Mouse (Mus musculus) embryo, embryonic 10 days (tissue): ENCODE data around the gene Kcnq1.
A peak's percentile ranks its signal among the peaks of the same experiment; 100 is the strongest.

Experiments used
- DNase-seq: peaks from one replicate; pipeline ENCODE4 v3.0.0-alpha.2; 2015; ENCODE audit warnings: low spot score

Gene Kcnq1

DNA sequence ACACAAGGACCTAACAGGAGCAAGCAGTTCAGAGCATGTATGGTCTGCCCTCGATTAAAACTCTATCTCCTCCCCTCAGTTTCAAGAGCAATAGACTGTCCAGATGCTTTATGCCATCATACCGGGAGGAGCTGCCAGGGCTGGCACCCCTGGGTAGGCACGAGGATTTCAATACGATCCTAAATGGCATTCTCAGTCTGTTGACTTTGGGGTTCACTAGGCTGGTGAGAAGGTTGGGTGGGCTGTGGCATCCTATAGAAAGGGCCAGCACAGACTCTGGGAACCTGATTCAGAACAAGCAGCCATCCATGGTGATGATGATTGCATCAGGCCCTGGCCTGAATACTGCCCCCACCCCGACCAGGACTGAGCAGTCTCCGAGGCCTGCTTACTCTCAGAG is 79.3 kb downstream of the Kcnq1 start:
- DNase-seq: no peak

DNA sequence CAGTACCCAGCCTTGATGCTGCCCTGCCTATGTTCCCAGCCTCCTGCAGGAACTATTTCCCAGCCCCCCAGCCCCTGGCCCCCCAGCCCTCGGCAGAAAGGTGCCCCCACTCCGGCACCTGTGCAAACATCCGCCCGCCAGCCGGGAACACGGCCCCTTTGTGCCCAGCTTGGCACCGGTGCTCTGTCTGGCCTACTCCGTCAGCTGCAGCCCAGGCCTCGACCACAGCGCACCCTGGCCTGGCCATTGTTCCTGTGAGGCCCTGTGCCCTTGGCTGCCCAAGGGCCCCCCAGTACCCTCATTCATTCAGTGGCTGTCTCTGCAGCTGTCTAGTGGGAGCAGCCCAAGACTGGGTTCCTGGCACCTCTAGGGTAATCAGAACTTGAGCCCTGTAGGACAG is 80.2 kb downstream of the Kcnq1 start:
- no peak for DNase-seq

DNA sequence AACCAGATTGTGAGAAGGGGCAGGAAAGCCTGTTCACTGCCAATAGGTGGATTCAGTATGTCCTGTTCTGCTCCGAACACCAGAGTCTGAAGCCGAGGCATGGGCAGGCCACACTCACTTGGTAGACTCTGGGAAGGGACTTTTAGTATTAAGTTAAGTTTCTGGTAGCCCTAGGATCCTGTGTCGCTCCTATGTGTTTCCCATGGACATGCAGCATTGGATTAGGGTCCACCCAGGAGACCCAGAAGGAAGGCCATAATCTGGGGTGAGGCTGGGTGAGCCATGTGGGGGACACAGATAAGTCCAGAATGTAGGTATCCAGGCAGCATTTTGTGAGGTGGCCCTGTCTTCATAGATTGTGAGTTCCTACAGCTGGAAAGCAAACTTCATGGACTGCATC is 81.0 kb downstream of the Kcnq1 start:
- no peak for DNase-seq

DNA sequence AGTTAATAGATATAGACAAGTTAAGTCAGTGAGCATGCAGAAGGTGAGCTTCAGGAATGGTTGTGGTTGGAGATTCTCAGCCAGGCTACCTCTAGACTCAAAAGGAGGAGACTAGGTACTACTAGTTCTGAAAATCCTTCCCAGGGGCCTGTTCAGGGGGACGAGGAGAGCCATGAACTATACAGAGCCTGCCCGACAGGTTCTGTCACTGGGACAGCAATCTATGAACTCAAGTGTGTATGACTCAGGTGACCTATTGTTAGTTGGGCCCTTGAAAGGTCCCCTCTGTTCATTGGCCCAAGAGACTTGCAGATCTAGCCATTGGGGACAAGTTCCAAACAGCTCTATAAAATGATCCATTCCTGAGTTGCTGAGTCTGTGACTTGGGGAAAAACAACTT is 82.4 kb downstream of the Kcnq1 start:
- DNase-seq: no peak

DNA sequence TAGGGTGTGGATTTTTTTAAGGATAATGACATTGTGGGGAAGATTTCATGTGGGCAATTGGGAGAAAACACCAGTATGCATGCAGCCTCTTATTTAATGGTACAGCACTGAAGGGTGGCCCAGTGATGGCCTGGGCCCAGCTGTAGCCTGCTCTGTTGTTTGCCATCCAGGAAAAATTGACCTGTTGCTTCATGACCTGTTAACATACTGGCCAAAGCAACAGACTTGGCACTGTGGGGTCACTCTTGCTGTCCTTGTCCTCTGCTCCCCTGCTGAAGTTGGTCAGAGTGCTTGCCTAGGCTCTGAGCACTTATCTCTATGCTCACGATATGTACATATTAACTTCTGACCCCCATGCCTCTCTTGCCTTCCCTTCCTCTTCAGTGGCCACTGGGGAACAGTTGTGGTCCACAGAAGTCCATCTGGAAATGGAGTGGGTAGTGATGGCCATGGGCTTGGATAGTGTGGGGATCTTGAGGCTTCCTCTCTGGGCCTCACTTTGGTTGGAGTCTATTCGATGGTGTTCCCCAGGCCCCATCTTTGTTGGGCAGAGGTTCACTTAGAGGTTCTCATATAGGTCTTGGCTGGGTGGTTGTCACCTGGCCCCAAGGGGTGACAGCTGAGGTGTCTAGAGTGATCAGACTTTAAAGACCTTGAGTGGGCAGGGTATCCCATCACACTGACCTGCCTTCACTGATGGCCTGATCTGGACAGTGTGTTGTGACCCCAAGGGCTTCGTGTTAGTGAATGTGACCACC is 84.0 kb downstream of the Kcnq1 start:
- DNase-seq: no peak

DNA sequence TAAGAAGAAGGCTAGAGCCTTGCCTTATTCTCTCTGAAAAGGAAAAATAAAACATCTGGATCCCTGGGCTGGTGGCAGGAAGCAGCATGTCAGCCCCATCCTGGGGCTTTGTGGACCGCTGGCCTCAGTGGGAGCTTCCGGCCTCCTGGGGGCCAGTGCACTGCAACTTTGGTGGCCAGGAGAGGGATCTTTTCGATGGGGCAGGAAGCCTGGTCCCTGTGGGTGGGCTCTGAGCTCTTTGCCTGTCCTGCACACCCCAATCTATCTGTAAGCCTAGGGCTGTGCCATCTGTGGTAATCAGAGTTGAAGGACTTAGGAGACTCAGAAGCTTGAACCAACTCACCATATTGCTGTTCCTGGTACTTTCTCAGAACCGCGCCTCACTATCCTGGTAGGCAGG is 84.7 kb downstream of the Kcnq1 start:
- no peak for DNase-seq

DNA sequence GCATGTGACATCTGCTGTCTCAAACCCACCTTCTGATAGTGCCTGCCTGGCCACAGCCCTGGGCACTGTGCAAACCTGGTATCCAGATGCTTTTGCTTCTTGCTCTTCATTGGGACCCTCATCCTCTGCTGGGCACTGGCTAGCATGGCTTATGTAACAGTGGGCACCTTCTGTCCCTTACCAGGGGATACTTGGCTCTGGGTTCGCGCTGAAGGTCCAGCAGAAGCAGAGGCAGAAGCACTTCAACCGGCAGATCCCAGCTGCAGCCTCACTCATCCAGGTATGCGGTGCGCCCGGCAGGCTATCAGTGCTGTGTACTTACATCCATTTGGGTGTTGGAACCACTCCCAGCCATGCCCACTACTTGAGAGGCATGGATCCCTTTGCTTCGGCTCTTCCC is 86.2 kb downstream of the Kcnq1 start:
- DNase-seq: no peak

DNA sequence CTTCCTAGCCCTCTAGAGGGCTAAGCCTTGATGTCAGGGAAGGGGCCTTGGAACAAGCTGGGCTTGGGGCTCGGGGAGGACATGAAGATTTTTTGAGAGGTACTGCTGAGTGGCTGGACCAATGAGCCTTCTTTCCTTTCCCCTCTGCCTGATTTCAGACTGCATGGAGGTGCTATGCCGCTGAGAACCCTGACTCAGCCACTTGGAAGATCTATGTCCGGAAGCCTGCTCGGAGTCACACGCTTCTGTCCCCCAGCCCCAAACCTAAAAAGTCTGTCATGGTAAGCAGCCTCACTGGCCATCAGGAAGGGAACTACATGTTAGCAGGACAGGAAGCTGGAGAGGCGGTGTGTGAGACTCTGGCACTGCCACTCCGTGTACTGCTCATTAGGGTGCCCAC is 87.9 kb downstream of the Kcnq1 start:
- DNase-seq: no peak

DNA sequence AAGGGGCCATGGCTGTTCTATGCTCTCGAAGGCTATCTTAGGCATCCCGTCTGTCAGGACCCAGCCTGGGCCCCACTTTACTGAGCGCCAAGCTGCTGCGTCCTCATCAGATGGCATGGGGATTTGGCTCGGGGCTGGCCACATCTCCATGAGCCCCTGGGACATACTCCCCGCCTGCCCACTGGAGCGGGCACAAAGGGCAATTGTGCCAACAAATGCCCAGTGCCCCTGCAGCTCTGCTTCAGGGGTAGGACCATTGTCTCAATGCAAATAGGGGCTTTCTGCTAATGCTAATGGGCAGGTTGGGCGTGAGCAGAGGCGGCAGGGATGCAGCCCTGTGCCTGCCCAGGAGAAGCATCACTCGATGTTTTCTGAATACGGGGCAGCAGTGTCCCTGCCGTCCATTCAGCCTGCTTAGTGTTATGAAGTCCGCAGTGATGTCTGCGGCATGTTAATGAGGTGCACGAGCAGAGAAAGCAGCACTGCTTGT is 91.8 kb downstream of the Kcnq1 start:
- DNase-seq: no peak

DNA sequence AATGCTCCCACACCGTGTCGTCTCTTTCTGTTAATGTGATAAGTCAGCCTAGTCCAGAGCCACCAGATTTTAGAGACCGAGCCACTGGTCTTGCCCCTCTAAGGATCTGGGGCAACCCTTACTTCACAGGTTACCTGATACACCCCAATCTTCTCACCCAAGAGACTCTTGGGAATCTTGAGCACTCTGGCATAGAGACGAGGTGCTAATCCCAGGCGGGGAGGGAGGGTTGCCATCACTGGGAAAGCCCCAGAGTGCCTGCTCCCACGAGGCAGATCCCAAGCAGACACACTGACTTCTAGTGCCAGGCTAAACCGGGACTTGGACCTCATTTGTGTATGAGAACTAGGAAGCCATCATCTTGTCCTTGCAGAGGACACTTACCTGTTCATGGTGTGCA is 92.3 kb downstream of the Kcnq1 start:
- DNase-seq: no peak

DNA sequence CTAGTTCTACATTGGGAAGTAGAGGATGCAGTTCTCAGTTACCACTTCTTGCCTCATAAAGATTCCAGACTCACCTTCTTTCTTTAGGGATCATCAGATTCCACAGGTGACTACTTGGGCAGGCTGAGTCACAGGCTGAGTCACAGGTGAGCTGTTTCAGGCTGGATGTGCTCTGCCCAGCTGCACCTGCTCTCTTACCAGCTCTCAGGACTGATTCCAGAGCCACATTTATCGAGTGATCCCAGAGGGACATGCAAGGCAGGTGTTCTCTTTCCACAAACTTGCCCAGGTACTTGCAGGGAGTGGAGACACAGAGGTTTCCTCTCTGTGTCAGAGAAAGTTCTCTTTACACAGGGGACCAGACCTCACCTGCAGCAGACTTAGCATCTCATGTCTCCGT is 95.1 kb downstream of the Kcnq1 start:
- DNase-seq: no peak

DNA sequence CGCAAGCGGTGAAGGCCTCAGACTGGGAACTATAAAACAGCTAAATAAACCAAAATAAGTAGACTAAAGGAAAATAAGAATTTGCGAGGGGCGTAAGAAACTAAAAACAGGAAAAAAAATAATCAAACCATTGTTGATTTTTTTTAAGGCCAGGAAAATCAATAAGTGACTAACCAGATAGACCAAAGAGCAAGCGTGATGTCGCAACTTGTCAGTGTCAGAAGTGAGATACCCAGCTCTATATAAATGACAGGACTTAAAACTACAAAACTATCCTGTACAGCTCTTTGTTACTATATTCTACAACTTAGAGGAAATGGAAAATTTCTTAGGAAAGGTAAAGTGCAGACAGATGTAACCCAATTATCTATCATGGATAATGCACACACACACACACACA is 97.7 kb downstream of the Kcnq1 start:
- DNase-seq: no peak

DNA sequence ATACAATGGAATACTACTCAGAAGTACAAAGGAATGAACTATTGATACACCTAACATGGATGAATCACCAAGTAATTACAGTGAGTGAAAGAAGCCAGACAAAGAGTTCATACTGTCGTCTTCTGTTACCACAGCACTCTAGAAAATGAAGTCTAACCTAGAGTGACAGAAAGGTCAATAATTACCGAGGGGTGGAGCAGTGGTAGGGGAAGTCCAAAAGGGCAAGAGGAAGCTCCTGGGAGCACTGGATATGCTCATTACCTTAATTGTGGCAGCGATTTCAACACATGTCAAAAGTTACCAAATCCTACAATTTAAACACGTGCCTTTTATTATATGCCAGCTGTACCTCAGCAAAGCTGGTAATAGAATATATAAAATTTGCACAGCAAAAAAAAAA is 100.9 kb downstream of the Kcnq1 start:
- no peak for DNase-seq

DNA sequence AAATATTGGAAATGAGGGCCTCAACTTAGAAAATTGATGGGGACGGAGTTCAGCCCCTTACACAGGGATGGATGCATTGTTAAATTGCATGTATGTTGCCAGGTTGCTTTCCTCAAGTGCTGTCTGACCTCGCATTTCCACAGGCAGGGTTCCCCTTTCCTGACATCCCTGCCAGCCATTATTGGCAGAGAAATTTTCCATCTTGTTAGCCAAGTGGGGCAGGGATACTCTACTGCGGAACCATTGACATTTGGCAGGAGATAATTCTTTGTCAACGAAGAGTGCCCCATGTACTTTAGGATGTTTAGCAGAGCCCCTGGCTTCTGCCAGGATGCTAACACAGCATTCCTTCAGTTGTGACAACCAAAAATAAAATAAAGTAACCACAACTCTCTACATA is 104.6 kb downstream of the Kcnq1 start:
- no peak for DNase-seq

DNA sequence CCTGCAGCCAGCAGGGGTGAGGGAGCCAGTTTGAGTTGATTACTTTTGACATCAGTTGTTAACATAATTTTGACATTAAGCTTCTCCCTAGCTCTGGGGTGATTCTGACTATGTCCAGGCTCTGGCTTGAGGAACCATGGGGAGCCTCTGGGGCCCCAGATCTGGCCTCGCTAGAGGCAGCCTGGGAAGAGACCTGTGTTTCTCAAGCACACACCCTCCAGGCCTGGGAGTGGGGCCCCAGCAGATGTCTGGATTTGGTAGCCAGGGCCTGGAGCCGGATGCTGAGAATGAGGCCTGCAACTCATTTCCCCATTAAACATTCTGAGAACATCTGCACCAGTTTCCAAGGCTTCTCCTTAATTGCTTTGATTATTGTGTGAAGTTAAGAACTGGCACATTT is 145.0 kb downstream of the Kcnq1 start:
- no peak for DNase-seq

DNA sequence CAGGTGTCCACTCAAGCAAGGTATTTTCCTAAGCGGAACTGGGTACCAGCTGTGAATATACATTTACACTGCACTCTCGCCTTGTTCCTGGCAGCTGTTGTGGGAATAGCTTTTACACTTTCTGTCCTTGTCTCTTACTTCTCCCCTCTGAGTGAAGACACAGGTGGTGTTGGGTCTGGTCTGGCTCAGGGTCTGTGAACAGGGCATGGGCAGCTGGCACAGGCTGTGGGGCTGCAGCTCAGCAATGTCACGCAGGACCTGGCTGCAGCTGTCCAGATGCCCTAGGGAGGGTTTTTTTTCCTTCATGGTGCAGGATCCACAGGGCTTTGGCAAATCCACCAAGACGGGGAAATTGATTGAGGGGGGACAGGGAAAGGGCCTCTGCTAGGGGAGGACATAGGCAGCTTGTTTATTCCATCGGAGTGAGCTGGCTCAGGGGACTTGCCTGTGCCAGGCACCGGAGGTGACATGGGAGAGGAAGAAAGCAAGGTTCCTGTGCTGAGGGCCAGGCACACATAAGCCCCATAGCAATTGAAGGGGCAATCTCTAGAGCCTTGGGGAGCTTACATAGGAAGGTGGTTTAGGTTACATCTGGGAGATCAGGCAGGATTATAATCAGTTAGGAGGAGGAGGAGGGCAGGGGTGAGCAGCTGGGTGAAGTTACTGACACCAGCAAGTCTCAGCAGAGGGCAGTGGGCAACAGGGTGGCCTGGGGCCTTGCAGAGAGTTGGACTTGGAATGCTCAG is 147.1 kb downstream of the Kcnq1 start:
- DNase-seq: no peak

DNA sequence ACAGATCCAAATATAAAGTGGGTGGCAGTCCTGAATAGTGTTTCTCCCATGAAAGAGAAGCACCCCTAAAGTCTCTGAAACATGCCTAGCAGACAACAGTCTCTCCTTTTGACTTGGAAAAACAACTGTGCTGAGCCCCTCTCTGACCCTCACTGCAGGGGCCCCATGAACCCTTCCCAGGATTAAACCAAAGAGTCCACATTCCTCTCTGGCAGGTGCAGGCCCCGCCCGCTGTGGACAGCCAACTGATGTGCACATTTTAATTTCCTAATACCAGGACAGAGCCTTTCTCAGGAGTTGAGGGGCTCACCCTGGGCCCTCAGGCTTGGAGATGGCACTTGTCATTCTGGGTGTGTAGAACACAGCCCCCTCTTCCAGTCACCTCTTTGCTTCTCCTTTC is 148.7 kb downstream of the Kcnq1 start:
- DNase-seq: no peak

DNA sequence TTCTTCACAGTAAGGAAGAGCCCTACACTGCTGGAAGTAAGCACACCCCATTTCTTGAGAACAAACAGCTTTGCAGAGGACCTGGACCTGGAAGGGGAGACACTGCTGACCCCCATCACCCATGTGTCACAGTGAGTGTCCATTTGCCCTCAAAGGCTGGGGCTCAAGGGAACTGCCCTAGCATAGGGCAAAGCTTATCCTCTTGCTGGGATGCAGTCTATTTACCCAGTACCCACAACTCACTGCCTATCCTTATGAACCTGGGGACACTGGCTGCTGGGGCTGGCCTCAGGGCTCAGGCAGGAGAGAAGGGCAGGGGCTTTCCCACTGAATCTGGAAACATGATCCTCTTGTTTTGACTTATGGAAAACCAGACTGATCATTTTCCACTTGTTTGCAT is 155.1 kb downstream of the Kcnq1 start:
- no peak for DNase-seq

DNA sequence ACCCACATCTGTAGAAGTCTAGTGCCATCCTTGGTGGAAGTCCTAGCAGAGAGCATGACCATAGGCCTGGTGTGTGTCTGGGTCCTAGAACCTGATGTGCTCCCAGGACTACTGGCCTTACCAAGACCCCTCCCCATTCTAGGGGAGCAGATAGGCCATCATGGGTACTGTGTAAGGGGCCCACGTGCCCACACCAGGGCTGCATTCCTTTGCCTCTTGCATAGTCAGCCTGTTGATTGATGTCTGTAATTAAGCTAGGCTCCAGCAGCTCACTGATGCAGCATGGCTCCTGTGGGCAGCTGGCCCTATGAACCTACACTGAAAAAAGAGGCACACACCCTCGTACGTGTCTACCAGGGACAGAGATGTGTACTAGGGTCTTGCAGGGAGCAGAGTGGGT is 157.4 kb downstream of the Kcnq1 start:
- DNase-seq: peak; percentile 37

DNA sequence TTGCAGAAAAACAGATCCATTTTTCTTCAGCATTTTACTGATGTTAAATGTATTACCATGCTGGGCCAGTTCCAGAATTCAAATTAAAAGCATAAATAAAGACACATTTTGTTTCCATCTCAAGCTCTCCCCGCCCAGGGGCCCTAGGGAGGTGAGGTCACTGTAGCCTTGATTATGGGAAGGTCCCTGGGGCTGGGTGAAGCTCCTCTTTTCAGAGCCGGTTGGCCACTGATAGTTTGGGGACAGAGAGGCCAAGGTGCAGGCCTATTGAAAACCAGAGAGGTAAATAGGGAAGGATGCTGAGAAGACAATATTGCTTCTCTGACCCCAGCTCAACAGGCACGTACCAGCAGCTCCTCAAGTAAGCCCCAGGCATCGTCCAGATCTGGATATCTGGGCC is 157.8 kb downstream of the Kcnq1 start:
- no peak for DNase-seq

DNA sequence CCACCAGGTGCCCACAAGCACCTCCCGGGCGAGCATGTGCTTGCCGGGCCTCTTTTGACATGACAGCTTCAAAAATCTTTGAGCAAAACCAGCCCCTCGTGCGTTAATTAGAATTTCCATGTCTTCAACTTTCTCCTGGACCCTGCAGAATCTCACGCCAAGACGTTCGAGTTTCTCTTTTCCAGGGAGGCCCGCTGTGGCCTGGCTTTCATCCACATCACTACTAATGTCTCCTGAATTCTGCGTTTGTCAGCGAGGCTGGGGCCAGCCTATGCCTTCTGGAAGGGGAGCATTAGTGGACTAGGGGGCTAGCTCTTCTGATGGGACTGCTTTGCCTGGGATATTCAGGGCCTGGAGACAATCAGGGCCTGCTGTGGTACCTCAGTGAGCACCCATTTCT is 159.2 kb downstream of the Kcnq1 start:
- DNase-seq: no peak

DNA sequence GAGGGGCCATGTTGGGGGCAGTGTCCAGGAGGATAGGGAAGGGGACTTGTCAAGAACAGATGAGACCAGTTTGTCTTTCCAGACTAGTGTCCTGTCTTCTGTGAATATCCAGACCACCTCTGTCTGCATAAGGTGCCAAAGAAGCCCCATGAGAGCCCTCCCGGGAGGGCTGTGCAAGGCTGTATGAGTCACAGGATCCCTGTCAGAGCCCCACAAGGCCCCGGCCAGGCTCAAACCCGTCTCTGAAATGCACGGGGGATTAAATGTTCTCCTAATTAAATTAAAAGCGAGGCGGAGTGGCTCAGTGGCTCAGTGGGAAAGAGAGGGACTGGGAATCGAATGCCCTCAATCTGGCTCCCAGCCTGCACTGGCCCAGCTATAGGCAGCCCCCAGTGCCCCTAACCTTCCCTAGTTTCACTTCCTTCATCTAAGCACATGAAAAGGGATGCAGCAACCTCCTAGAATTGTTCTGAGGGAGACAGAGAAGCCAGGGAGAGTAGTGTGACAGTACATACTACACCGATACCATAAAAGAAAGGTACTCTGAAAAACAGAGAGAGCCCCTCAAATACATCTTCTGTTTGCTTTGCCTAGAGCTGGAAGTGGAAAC is 159.8 kb downstream of the Kcnq1 start:
- no peak for DNase-seq

DNA sequence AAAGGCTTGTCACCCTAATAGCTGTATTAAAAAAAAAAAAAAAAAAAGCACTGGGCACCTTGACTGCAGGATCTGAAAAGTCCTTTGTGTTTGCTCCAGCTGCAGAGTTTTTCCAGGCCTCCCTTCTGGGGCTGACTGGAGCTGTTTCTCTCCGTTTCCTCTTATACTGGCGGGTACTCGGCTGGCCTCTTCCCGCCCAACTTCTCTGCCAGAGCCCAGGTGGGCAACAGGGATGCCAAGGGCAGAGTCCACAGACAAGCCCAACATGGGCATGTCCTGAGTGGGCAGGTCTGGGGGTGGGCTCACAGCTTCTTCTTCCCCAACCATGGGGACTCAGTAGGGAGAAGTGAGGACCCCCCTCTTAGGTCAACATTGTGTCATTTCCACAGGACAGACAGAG is 167.6 kb downstream of the Kcnq1 start:
- DNase-seq: no peak
